In genomic region chr8:120225421-120226151, GRCm38 (mm10) we compare ENCODE assay signal across 10 mouse cellular contexts. TPM values are rescaled to one million over a fixed set of nuclear protein-coding genes. Genes with fewer than 3 reads are reported as not detected.
DNase-seq lines count a peak whose midpoint lies in the region; ATAC-seq lines count a peak whose summit lies in the region.
"Had no signal": no experiment of that assay in that cellular context is flagged by ENCODE, and none has a peak within 500 bp of the region (broad histone marks: within the 10 kb centered on the region; RNA-seq: fewer than 3 reads in every experiment).

No protein-coding gene starts in this region.

- no peaks in the 10 kb centered on the region for H3K9me3 ChIP-seq in forebrain, embryonic 10.5 days
- H3K9me3 ChIP-seq in forebrain, embryonic 15.5 days: no peaks in the 10 kb centered on the region
- no peaks in the 10 kb centered on the region for H3K9me3 ChIP-seq in embryonic facial prominence, embryonic 12.5 days
- H3K9me3 ChIP-seq in limb, embryonic 11.5 days (ENCODE audit: control insufficient read depth, low read length): no peaks in the 10 kb centered on the region

- no peak overlapping the region for H3K4me2 ChIP-seq in forebrain, embryonic 15.5 days (replicated peaks)
- no peak overlapping the region for H3K4me2 ChIP-seq in embryonic facial prominence, embryonic 12.5 days (replicated peaks)
- no peak overlapping the region for H3K4me2 ChIP-seq in limb, embryonic 11.5 days (ENCODE audit: low read depth, severe bottlenecking)

- peak; percentile 33 for DNase-seq in forebrain, embryonic 10.5 days (ENCODE audit: extremely low spot score, low spot score)
- DNase-seq in 3T3-L1 (ENCODE audit: low read depth, low spot score): peak; percentile 76
- DNase-seq in limb, embryonic 11.5 days (ENCODE audit: low spot score): no peak
- DNase-seq in thymus, postnatal 25 days: peak; percentile 26
- no peak for DNase-seq in urinary bladder, postnatal 36 days (ENCODE audit: low spot score in 2 of 2)

- no peak overlapping the region for H3K4me3 ChIP-seq in forebrain, embryonic 10.5 days
- H3K4me3 ChIP-seq in forebrain, embryonic 15.5 days: no peak overlapping the region
- no peak overlapping the region for H3K4me3 ChIP-seq in embryonic facial prominence, embryonic 12.5 days
- no peak overlapping the region for H3K4me3 ChIP-seq in limb, embryonic 11.5 days (ENCODE audit: low read depth, low read length)

- peaks cover 64% of the 10 kb centered on the region for H3K27me3 ChIP-seq in forebrain, embryonic 10.5 days (ENCODE audit: poor library complexity, severe bottlenecking)
- peaks cover 6% of the 10 kb centered on the region; the same call in 1 of the 2 replicates for H3K27me3 ChIP-seq in forebrain, embryonic 15.5 days
- H3K27me3 ChIP-seq in embryonic facial prominence, embryonic 12.5 days: no peaks in the 10 kb centered on the region
- no peaks in the 10 kb centered on the region for H3K27me3 ChIP-seq in limb, embryonic 11.5 days (ENCODE audit: control insufficient read depth, insufficient read depth, low read length)

- no peak for ATAC-seq in forebrain, embryonic 15.5 days (replicated peaks)
- no peak for ATAC-seq in embryonic facial prominence, embryonic 12.5 days (ENCODE audit: insufficient number of reproducible peaks, insufficient read depth, low FRiP score, low TSS enrichment)
- ATAC-seq in limb, embryonic 11.5 days (ENCODE audit: insufficient number of reproducible peaks, low FRiP score, low TSS enrichment, low read depth): no peak
- no peak for ATAC-seq in erythroblast, adult 5-6 weeks (replicated peaks; ENCODE audit: low FRiP score, poor library complexity, severe bottlenecking)

- peaks cover 88% of the 10 kb centered on the region for H3K4me1 ChIP-seq in forebrain, embryonic 10.5 days
- H3K4me1 ChIP-seq in forebrain, embryonic 15.5 days: peaks cover 38% of the 10 kb centered on the region
- H3K4me1 ChIP-seq in embryonic facial prominence, embryonic 12.5 days: peaks cover 61% of the 10 kb centered on the region
- peaks cover 63% of the 10 kb centered on the region for H3K4me1 ChIP-seq in limb, embryonic 11.5 days (ENCODE audit: control insufficient read depth, insufficient read depth, low read length)

- no peak overlapping the region; the same call in 1 of the 2 replicates for H3K9ac ChIP-seq in forebrain, embryonic 15.5 days (replicated peaks)
- H3K9ac ChIP-seq in embryonic facial prominence, embryonic 12.5 days: no peak overlapping the region
- no peak overlapping the region for H3K9ac ChIP-seq in limb, embryonic 11.5 days (ENCODE audit: low read length)

- peak overlapping the region; percentile 84 for H3K27ac ChIP-seq in forebrain, embryonic 10.5 days
- no peak overlapping the region for H3K27ac ChIP-seq in forebrain, embryonic 15.5 days (replicated peaks)
- H3K27ac ChIP-seq in embryonic facial prominence, embryonic 12.5 days: peak overlapping the region; percentile 80
- H3K27ac ChIP-seq in limb, embryonic 11.5 days (replicated peaks; ENCODE audit: low read depth, low read length): peak overlapping the region; percentile 43; the same call in 1 of the 2 replicates

- WGBS in forebrain, embryonic 10.5 days: 44% methylated on average over 10 of the region's 10 CpGs
- 18% methylated on average over 10 of the region's 10 CpGs for WGBS in forebrain, embryonic 15.5 days
- 38% methylated on average over 10 of the region's 10 CpGs for WGBS in embryonic facial prominence, embryonic 12.5 days
- WGBS in limb, embryonic 11.5 days: 67% methylated on average over 10 of the region's 10 CpGs

- no peaks in the 10 kb centered on the region for H3K36me3 ChIP-seq in forebrain, embryonic 10.5 days (replicated peaks)
- no peaks in the 10 kb centered on the region for H3K36me3 ChIP-seq in forebrain, embryonic 15.5 days
- H3K36me3 ChIP-seq in embryonic facial prominence, embryonic 12.5 days: no peaks in the 10 kb centered on the region
- no peaks in the 10 kb centered on the region for H3K36me3 ChIP-seq in limb, embryonic 11.5 days (ENCODE audit: control insufficient read depth, insufficient read depth, low read length)
- H3K36me3 ChIP-seq: G1E had no signal

RNA-seq across cellular contexts. Expression of gene Gse1, which starts 2.7 kb away (rescaled TPM):
- polyA plus RNA-seq in forebrain, embryonic 10.5 days (2016; fragmentation: Nextera tagmentation; extraction: Ambion mirVana): 11.1 and 12.0 TPM in 2 replicates
- 31.3 and 32.7 TPM in 2 replicates for polyA plus RNA-seq in forebrain, embryonic 15.5 days (2015; fragmentation: Nextera tagmentation; extraction: Ambion mirVana)
- 10.6 and 12.3 TPM in 2 replicates for polyA plus RNA-seq in embryonic facial prominence, embryonic 12.5 days (2016; fragmentation: Nextera tagmentation; extraction: Ambion mirVana)
- 6.6 and 8.2 TPM in 2 replicates for polyA plus RNA-seq in limb, embryonic 11.5 days (2014; fragmentation: Nextera tagmentation; extraction: Ambion mirVana)
- 23.2 and 30.0 TPM in 2 replicates for total RNA-seq in erythroblast, adult 5-6 weeks (2015; ENCODE audit: low replicate concordance)
- 37.8 and 38.3 TPM in 2 replicates for total RNA-seq in erythroblast, adult 5-6 weeks (2017; ENCODE audit: low replicate concordance)

RNA-seq across cellular contexts. Expression of gene Fam92b, which starts 48.3 kb away (rescaled TPM):
- 2.0 TPM in 2 replicates for polyA plus RNA-seq in forebrain, embryonic 10.5 days (2016; fragmentation: Nextera tagmentation; extraction: Ambion mirVana)
- polyA plus RNA-seq in forebrain, embryonic 15.5 days (2015; fragmentation: Nextera tagmentation; extraction: Ambion mirVana): 0.88 and 1.2 TPM in 2 replicates
- polyA plus RNA-seq in embryonic facial prominence, embryonic 12.5 days (2016; fragmentation: Nextera tagmentation; extraction: Ambion mirVana): 0.70 and 1.7 TPM in 2 replicates
- polyA plus RNA-seq in limb, embryonic 11.5 days (2014; fragmentation: Nextera tagmentation; extraction: Ambion mirVana): 0.16 and 0.27 TPM in 2 replicates
- total RNA-seq in erythroblast, adult 5-6 weeks (2015; ENCODE audit: low replicate concordance): not detected in 2 replicates
- total RNA-seq in erythroblast, adult 5-6 weeks (2017; ENCODE audit: low replicate concordance): not detected in 2 replicates
- total RNA-seq: G1E had no signal
- polyA plus RNA-seq: G1E; heart, embryonic 14.5 days had no signal

Comparison
In these comparisons a context has a peak if more than half of its experiments do, and no peak if none do; other contexts are left out.
1. DNase-seq: peak in forebrain, embryonic 10.5 days (single experiment), 3T3-L1 (single experiment) and thymus, postnatal 25 days (single experiment); none in limb, embryonic 11.5 days (single experiment) and urinary bladder, postnatal 36 days (0 of 2).